Mouse (Mus musculus) bone marrow, adult 2 months (tissue): ENCODE results near the gene Prph. TPM values are rescaled to one million over a fixed set of nuclear protein-coding genes. Genes with fewer than 3 reads are reported as not detected.
"Not testable (repeated sequence)": the region's sequence is repeated elsewhere in the genome, so short reads cannot be mapped to it uniquely, and the experiment has no call there.

Source experiments
- H3K27ac ChIP-seq: fragments of 200-500 bp; 2 replicates; pipeline ENCODE4 v1.5.1; 2012; ENCODE audit warnings: low read depth, mild to moderate bottlenecking, control low read depth, inconsistent platforms, low read length; ENCODE audit not compliant: control insufficient read depth, poor library complexity, insufficient read depth
- H3K4me1 ChIP-seq: fragments of 200-500 bp; 2 replicates; pipeline ENCODE4 v1.6.1; 2011; ENCODE audit warnings: low read length; ENCODE audit not compliant: control insufficient read depth, insufficient read depth
- H3K4me3 ChIP-seq: fragments of 200-500 bp; replicated peaks from 2 replicates; pipeline ENCODE3; 2011; ENCODE audit warnings: mild to moderate bottlenecking, low read depth, low read length, control low read depth; ENCODE audit not compliant: control insufficient read depth
- CTCF ChIP-seq: fragments of 200-500 bp; IDR thresholded peaks from 2 replicates; pipeline ENCODE4 v1.5.1; 2011; ENCODE audit warnings: low read length, control low read depth; ENCODE audit not compliant: control insufficient read depth, insufficient read depth
- POLR2A ChIP-seq: fragments of 200-500 bp; IDR thresholded peaks from 2 replicates; pipeline ENCODE4 v1.6.1; 2011; ENCODE audit warnings: low read depth, mild to moderate bottlenecking, control low read depth, low read length, borderline replicate concordance; ENCODE audit not compliant: control insufficient read depth
- WGBS: fragments of 180-500 bp; shearing (Covaris S2); methylation state at CpG from one replicate; pipeline ENCODE4 v1.1.7; 2018; 5-methylcytosine and 5-hydroxymethylcytosine counted together
- polyA plus RNA-seq: library from polyadenylated mRNA; stranded (reverse); fragments of >200 nt; gene quantifications from 2 replicates; pipeline ENCODE4 v1.2.4, GENCODE M21; 2011; ENCODE audit warnings: low replicate concordance; ENCODE audit not compliant: missing spikeins, insufficient read depth, insufficient read length

Gene Prph
- polyA plus RNA-seq, 1 experiment = not detected

DNA sequence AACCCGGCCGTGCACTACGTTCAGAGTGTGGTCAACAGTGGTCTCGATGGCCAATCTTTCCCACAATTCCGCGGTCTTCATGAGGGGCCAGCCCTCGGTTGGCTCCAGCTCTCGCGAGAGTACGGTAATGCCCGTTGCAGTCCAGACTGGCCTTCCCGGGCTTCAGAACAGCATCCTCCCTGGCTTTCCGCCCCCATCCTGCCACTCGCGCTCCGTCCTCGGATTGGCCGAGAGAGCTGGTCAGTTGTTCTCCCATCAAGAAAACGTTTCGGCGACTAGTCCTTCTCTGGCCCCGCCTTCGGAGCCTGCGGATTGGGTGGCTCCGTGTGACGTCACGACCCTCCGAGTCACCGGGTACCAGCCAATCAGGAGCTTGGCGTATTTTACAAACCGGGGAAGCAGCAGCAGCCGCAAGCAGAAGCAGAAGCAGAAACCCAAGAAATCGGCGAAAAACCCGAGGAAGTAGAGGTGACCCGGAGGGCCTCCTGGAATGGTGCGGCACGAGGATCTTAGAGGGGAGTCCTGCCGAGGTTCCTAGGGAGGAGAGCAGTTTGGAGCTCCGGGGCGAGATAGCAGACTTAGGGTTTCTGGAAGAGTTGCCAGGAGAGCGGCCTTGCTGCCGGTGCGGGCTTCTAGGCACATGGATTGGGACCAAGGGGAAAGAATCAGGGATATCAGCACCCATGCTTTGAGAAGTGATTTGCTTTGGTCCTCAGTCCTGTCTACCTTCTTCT lies 19.8 kb downstream of the Prph start:
- Histone ChIP-seq H3K4me1 (no peaks in the 10 kb centered on the region; the same call in 1 of the 2 replicates), H3K27ac (peak overlapping the region; percentile 89), H3K4me3 (peak overlapping the region; percentile 78)
- TF ChIP-seq CTCF = no peak
- peak; percentile 42; the same call in 1 of the 2 replicates for TF ChIP-seq POLR2A
- under 1% methylated on average over 44 of the region's 44 CpGs for WGBS

DNA sequence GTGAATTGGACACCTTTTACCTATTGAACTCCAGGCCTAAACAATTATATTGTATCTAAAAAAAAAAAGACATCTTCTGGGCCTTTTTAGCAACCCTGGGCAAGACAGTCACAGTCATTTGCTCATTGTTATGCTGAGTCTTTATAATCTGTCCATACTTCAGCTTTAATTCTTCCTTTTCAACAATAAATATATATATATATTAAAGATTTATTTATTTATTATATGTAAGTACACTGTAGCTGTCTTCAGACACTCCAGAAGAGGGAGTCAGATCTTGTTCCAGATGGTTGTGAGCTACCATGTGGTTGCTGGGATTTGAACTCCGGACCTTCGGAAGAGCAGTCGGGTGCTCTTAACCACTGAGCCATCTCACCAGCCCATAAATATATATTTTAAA lies 21.0 kb downstream of the Prph start:
- not testable (repeated sequence) for H3K4me1 ChIP-seq, H3K4me3 ChIP-seq, H3K27ac ChIP-seq
- 96% methylated on average over 3 of the region's 3 CpGs for WGBS

DNA sequence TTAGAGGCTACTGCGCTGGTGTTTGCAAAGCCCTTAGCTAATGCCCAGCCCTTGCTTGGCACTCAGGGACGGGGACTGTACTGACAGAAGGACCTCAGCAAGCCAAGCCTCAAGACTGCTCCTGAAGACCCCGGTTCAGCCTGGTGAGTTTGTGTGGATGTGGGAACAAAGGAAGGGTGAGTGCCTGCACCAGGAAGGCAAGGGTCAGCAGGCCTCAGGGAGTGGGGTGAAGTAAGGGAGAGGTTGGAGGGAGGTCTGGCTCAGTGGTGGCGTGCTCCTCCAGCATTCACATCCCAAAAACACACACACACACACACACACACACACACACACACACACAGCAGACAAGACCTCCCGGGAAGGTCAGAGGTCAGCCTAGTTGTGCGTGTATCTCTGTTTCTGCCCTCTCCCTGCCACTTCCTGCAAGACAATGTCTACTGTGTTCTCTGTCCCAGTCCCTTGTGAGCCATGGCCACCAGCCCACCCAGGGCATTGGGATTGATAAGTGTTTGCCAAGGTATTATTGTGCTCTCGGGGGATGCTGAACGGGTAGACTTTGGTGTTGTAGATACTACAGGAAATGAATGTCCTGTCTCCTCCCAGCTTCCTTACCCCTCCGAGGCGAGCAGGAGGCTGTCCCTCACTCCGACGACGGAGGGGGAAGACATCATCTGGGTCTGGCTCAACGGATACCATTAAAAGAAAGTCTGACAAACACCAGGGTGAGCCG lies 23.4 kb downstream of the Prph start:
- WGBS = 90% methylated on average over 15 of the region's 15 CpGs
- Histone ChIP-seq H3K4me3 (no peak overlapping the region), H3K27ac (no peak overlapping the region), H3K4me1 (no peaks in the 10 kb centered on the region; the same call in 1 of the 2 replicates)
- TF ChIP-seq CTCF (no peak), POLR2A (no peak)

DNA sequence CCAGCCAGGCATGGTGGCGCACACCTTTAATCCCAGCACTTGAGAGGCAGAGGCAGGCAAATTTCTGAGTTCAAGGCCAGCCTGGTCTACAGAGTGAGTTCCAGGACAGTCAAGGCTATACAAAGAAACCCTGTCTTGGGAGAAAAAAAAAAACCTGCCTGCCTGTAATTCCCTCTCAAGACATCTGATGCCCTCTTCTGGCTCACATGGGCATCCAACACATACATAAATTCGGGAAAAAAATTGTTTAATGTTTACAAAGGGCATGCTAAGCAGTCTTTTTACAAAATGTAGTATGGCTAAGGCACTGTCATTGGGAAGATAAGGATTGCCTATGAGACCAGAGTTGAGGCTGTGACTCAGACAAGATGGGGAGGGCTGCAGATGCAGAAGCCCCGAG lies 24.8 kb downstream of the Prph start:
- 73% methylated on average over 3 of the region's 3 CpGs for WGBS
- TF ChIP-seq CTCF = no peak
- no peak for TF ChIP-seq POLR2A
- no peak overlapping the region for H3K4me3 ChIP-seq
- no peak overlapping the region for H3K27ac ChIP-seq
- no peaks in the 10 kb centered on the region for H3K4me1 ChIP-seq

DNA sequence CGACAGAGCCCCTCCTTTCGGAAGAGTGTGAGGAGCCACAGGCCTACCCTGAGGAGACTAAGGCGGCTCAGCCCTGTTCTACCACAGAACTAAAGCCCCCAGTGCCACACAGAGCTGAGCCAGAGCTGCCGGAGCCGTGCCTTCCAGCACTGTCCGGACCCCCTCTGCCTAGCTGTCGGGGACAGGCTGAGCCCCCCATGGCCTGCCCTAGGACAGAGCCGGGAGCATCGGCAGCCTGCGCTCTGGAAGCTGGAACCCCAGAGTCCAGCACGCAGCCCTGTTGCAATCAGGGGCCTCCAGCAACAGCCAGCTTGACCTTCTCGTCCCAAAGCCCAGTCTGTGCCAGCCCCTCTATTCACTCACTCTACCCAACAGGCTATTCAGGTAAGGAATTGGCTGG lies 27.3 kb downstream of the Prph start:
- TF ChIP-seq CTCF = no peak
- TF ChIP-seq POLR2A = no peak
- Histone ChIP-seq H3K4me1 (no peaks in the 10 kb centered on the region), H3K27ac (no peak overlapping the region), H3K4me3 (no peak overlapping the region)
- WGBS = 92% methylated on average over 12 of the region's 12 CpGs

DNA sequence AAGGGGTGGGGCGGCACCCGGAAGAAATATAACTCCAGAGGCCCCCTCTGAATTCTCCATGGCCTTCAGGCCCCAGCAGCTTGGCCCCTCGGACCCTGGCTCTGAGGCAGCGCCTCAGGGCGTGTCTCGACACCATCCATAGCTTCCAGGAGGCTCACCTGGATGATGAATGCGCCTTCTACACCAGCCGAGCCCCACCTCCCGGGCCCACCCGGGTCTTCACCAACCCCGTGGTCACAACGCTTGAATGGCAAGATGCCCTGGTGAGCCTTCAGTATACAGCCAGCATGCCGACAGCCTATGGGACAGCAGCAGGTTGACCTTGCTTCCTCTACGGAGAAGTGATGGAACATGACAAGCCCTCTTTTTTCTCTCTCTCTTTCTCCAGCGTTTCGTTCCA lies 27.9 kb downstream of the Prph start:
- 85% methylated on average over 16 of the region's 16 CpGs for WGBS
- Histone ChIP-seq H3K4me3 (no peak overlapping the region), H3K27ac (no peak overlapping the region), H3K4me1 (no peaks in the 10 kb centered on the region)
- TF ChIP-seq CTCF (no peak), POLR2A (no peak)

DNA sequence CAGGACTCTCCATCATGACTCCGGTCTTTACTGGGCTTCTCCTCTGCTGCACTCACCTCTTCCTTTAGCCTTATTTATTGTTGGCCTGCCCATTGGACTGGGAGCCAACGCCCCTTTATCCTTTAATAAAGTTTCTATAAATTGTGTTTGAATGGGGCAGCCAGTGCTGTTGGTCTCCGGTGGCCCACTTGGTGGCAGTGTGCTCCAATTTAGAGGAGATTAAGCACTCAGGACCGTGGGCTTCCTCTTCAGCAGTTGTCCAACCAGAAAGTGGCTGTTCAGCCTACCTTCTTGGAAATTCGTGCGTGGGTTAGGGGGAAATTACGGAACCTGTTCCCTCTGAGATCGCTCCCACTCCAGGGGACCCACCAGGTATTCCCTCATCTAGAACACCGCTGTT lies 28.3 kb downstream of the Prph start:
- TF ChIP-seq CTCF (peak; percentile 66), POLR2A (no peak)
- Histone ChIP-seq H3K4me3 (no peak overlapping the region), H3K27ac (no peak overlapping the region), H3K4me1 (no peaks in the 10 kb centered on the region)
- WGBS = 53% methylated on average over 9 of the region's 9 CpGs

DNA sequence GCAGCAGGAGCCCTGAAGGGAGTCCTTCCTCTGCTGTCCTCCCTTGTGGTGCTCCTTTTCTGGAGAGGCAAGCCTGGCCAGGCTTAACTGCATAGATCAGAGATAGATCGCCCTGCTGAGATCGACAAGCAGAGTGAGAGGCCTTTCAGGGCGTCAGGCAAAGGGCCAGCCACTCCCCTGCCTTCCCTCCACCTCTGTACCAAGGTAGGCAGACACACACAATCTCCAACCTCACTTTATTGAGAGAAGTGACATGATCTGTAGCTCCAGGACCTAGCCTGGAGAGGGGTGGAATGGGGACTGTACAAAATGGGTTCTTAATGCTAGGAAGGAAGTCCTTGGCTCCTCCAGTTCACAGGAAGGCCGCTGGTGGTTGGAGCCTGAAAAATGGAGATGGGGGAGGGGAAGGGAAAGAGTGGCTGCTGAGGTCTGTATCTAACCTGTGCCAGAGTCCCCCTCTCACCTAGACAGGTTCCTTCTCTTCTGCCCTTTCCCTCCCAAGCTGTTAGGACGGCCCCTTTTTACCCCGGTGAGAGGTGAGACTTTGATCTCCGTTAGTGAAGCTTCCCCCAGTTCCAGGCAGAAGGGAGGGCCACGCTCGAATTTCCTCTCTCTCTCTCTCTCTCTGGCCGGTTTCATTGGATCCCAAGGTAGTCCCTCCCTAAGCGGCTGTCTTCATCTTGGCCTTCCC lies 29.0 kb downstream of the Prph start:
- no peak for TF ChIP-seq CTCF
- no peak for TF ChIP-seq POLR2A
- Histone ChIP-seq H3K4me3 (no peak overlapping the region), H3K4me1 (no peaks in the 10 kb centered on the region), H3K27ac (no peak overlapping the region)
- WGBS = 24% methylated on average over 11 of the region's 11 CpGs

DNA sequence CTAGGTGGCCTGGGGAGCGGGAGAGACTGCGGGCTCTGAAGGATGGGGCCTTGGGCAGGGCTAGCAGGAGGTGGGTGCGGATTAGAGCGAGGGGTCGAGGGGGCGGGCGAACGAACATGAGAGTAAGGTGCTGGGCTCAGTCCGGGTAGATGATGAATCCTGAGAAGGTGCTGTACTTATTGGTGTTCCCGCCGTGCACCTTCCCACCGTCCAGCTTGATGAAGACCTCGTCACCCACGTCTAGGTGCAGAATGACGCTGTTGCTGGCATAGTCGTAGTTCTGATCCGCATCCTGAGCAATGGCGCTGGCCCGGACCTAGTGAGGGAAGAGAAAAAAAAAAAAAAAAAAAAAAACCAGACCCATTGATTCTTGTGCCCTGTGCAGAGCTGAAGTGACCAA lies 29.6 kb downstream of the Prph start:
- Histone ChIP-seq H3K4me3 (no peak overlapping the region), H3K27ac (no peak overlapping the region), H3K4me1 (no peaks in the 10 kb centered on the region)
- 41% methylated on average over 19 of the region's 19 CpGs for WGBS
- TF ChIP-seq POLR2A = no peak
- no peak for TF ChIP-seq CTCF
